Mouse (Mus musculus) spleen, adult 10 weeks (tissue): ENCODE data around the gene Prcd. TPM values are rescaled to one million over a fixed set of nuclear protein-coding genes. Genes with fewer than 3 reads are reported as not detected.

Experiments
- polyA plus RNA-seq: library from polyadenylated mRNA; stranded (reverse); fragments of 350-450 nt; fragmentation: Illumina TruSeq; extraction: RNeasy Lipid Tissue Mini Kit (QIAGEN cat#74804); gene quantifications from one replicate; pipeline ENCODE4 v1.2.3, GENCODE M21; 2015; ENCODE audit warnings: low replicate concordance; ENCODE audit not compliant: insufficient read depth

Prcd gene
- not detected for polyA plus RNA-seq

DNA sequence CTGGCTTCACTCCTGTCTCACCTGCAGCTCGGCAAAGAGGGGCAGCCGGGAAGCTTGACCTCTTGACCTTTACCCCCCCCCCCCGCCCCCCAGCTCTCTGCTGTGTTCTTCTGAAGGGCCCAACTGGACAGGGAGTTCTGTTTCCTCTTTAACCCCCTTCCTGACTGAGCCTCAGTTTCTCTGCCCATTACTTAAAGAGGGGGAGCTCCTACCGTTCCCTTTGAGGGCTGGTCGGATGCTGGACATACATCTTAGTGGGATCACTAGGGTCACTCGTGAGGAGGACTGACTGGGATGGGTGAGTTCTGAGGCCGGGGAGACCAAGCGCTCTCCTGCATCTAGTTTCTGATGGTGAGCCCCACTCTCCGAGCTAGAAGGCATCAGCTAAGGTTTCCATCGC, at the start of gene Prcd:
Prcd (plus strand) TSS at position 301 of the 400 bp plus-strand sequence.

GRCm38 (mm10) chr11:116626299-116627071, 26.8 kb upstream of the Prcd start, which contains the start of gene Rhbdf2:
Gene Rhbdf2 (minus strand): TSS chr11:116627019.

GRCm38 (mm10) chr11:116654255-116654821, 1.0 kb downstream of the Prcd start, which contains the start of gene Cygb:
Gene Cygb (minus strand): TSS chr11:116654313.

Other genes with a start within 250 kb of the Prcd start
- gene Rnf157, start 240.5 kb upstream of the Prcd start, polyA plus RNA-seq = 14.8 TPM
- 21.9 TPM for gene Ubald2, start 219.4 kb upstream of the Prcd start, polyA plus RNA-seq
- not detected for gene Qrich2, start 187.3 kb upstream of the Prcd start, polyA plus RNA-seq
- 72.5 TPM for gene Prpsap1, start 159.3 kb upstream of the Prcd start, polyA plus RNA-seq
- 1.9 TPM for gene Sphk1, start 122.6 kb upstream of the Prcd start, polyA plus RNA-seq
- gene Ube2o, start 72.1 kb upstream of the Prcd start, polyA plus RNA-seq = 22.0 TPM
- not detected for gene Aanat, start 67.1 kb upstream of the Prcd start, polyA plus RNA-seq
- 9.8 TPM for gene Rhbdf2, start 26.5 kb upstream of the Prcd start, polyA plus RNA-seq
- 3.1 TPM for gene Cygb, start 779 bp downstream of the Prcd start, polyA plus RNA-seq
- not detected for gene St6galnac1, start 122.0 kb downstream of the Prcd start, polyA plus RNA-seq
- gene Mxra7, start 174.5 kb downstream of the Prcd start, polyA plus RNA-seq = 11.8 TPM
- gene Mettl23, start 189.7 kb downstream of the Prcd start, polyA plus RNA-seq = 116 TPM
- 39.3 TPM for gene Jmjd6, start 189.9 kb downstream of the Prcd start, polyA plus RNA-seq
- 22.4 TPM for gene Mfsd11, start 198.9 kb downstream of the Prcd start, polyA plus RNA-seq
- gene Srsf2, start 199.6 kb downstream of the Prcd start, polyA plus RNA-seq = 528 TPM